Comparison of ENCODE assay signal across 13 mouse cellular contexts in the genomic region with DNA sequence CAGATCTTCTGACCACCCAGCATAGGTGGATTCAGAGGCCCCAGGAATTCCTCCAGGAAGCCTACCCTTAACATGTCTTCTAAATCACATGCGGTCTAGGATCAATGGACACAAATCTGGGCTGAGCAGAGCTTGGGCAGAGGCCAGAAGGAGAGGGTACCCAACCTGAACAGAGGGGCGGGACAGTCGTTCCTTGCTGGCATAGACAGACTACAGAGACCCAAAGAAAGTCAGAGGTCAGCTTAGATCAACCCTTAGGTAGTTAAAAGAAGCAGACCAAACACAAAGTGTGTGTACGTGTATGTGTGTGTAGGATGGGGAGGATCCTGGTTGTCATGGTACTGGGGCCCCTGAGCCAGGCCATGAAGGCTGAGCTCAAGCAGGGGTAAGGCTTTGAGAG.
A peak's percentile ranks its signal among the peaks of the same experiment; 100 is the strongest.
DNase-seq lines count a peak whose midpoint lies in the region; ATAC-seq and TF ChIP-seq lines count a peak whose summit lies in the region.
"Had no signal": no experiment of that assay in that cellular context is flagged by ENCODE, and none has a peak within 500 bp of the region (broad histone marks: within the 10 kb centered on the region; RNA-seq: fewer than 3 reads in every experiment).

No protein-coding gene starts in this region.

- WGBS in forebrain, embryonic 13.5 days: 86% methylated on average over 4 of the region's 4 CpGs
- WGBS in forebrain, embryonic 15.5 days: 90% methylated on average over 4 of the region's 4 CpGs
- 79% methylated on average over 4 of the region's 4 CpGs for WGBS in hindbrain, embryonic 12.5 days

- H3K4me1 ChIP-seq in forebrain, embryonic 13.5 days: peaks cover 7% of the 10 kb centered on the region
- H3K4me1 ChIP-seq in forebrain, embryonic 15.5 days: peaks cover 6% of the 10 kb centered on the region
- peaks cover 11% of the 10 kb centered on the region for H3K4me1 ChIP-seq in hindbrain, embryonic 12.5 days

- H3K4me2 ChIP-seq in forebrain, embryonic 13.5 days: no peak overlapping the region
- H3K4me2 ChIP-seq in forebrain, embryonic 15.5 days (replicated peaks): no peak overlapping the region
- H3K4me2 ChIP-seq in hindbrain, embryonic 12.5 days (replicated peaks): no peak overlapping the region

- no peak overlapping the region for H3K27ac ChIP-seq in forebrain, embryonic 13.5 days
- no peak overlapping the region for H3K27ac ChIP-seq in forebrain, embryonic 15.5 days (replicated peaks)
- peak overlapping the region; percentile 36 for H3K27ac ChIP-seq in left cerebral cortex, adult 2 months
- peak overlapping the region; percentile 18; the same call in 1 of the 2 replicates for H3K27ac ChIP-seq in hindbrain, embryonic 12.5 days
- H3K27ac ChIP-seq: liver, embryonic 14.5 days had no signal

- H3K9ac ChIP-seq in forebrain, embryonic 13.5 days: no peak overlapping the region
- H3K9ac ChIP-seq in forebrain, embryonic 15.5 days (replicated peaks): no peak overlapping the region
- no peak overlapping the region for H3K9ac ChIP-seq in hindbrain, embryonic 12.5 days
- H3K9ac ChIP-seq: liver, embryonic 14.5 days had no signal

- intact Hi-C loops in left cerebral cortex, adult 2 months (cut with DNase I): loop anchor here (2.0 to 5.0 kb wide), 3 partner anchors 70 to 415 kb away; no protein-coding TSS in a partner anchor

- DNase-seq in left cerebral cortex, adult 2 months (ENCODE audit: extremely low spot score in 1 of 2, low spot score in 2 of 2): no peak
- DNase-seq in left cerebral cortex, adult 18-20 months (ENCODE audit: low spot score in 2 of 2): no peak
- peak; percentile 64 to 67 for DNase-seq in kidney, postnatal 36 days
- no peak for DNase-seq in right cerebral cortex, adult 2 months (ENCODE audit: low spot score in 2 of 2)
- DNase-seq in adrenal gland, adult 8-10 months: no peak
- DNase-seq: cerebellum, postnatal 10 days; right cerebral cortex, postnatal 25 days; thymus, postnatal 36 days had no signal

- H3K9me3 ChIP-seq in forebrain, embryonic 13.5 days (replicated peaks): no peaks in the 10 kb centered on the region
- H3K9me3 ChIP-seq in forebrain, embryonic 15.5 days: no peaks in the 10 kb centered on the region
- no peaks in the 10 kb centered on the region for H3K9me3 ChIP-seq in hindbrain, embryonic 12.5 days (replicated peaks)
- H3K9me3 ChIP-seq: megakaryocyte, embryonic 14.5 days had no signal

- no peaks in the 10 kb centered on the region for H3K36me3 ChIP-seq in forebrain, embryonic 13.5 days (ENCODE audit: poor library complexity, severe bottlenecking)
- H3K36me3 ChIP-seq in forebrain, embryonic 15.5 days: no peaks in the 10 kb centered on the region
- H3K36me3 ChIP-seq in hindbrain, embryonic 12.5 days: no peaks in the 10 kb centered on the region

- ATAC-seq in forebrain, embryonic 13.5 days: peak; percentile 21; the same call in 1 of the 2 replicates
- ATAC-seq in forebrain, embryonic 15.5 days (replicated peaks): no peak
- peak; percentile 55; the same call in 1 of the 2 replicates for ATAC-seq in hindbrain, embryonic 12.5 days (ENCODE audit: low FRiP score)

- H3K4me3 ChIP-seq in forebrain, embryonic 13.5 days: no peak overlapping the region
- no peak overlapping the region for H3K4me3 ChIP-seq in forebrain, embryonic 15.5 days
- no peak overlapping the region for H3K4me3 ChIP-seq in left cerebral cortex, adult 2 months
- no peak overlapping the region for H3K4me3 ChIP-seq in hindbrain, embryonic 12.5 days
- H3K4me3 ChIP-seq: megakaryocyte, embryonic 14.5 days had no signal

- no peak for TF ChIP-seq CTCF in left cerebral cortex, adult 2 months (IDR thresholded peaks at IDR 0.05)

- H3K27me3 ChIP-seq in forebrain, embryonic 13.5 days: no peaks in the 10 kb centered on the region
- H3K27me3 ChIP-seq in forebrain, embryonic 15.5 days: no peaks in the 10 kb centered on the region
- no peaks in the 10 kb centered on the region for H3K27me3 ChIP-seq in hindbrain, embryonic 12.5 days

Comparison
In these comparisons a context has a peak if more than half of its experiments do, and no peak if none do; other contexts are left out.
1. H3K27ac ChIP-seq: peak in left cerebral cortex, adult 2 months (single experiment) and hindbrain, embryonic 12.5 days (single experiment); none in forebrain, embryonic 13.5 days (single experiment) and forebrain, embryonic 15.5 days (single experiment).
2. DNase-seq: peak in kidney, postnatal 36 days (2 of 2); none in left cerebral cortex, adult 2 months (0 of 2), left cerebral cortex, adult 18-20 months (0 of 2), right cerebral cortex, adult 2 months (0 of 2) and adrenal gland, adult 8-10 months (single experiment).